Mouse (Mus musculus) heart, postnatal 25 days (tissue): ENCODE data around the gene M1ap. TPM values are rescaled to one million over a fixed set of nuclear protein-coding genes. Genes with fewer than 3 reads are reported as not detected.

ENCODE experiments used
- DNase-seq: peaks from one replicate; pipeline ENCODE4 v3.0.0; 2022; ENCODE audit warnings: low spot score
- intact Hi-C: fragments of 180-260 bp; cut with DNase I; formaldehyde crosslinking; loops from one replicate; pipeline ENCODE4 v1.15.1; 2025
- total RNA-seq, 2 experiments: library from RNA; stranded (reverse); gene quantifications; 2 replicates each; pipeline ENCODE4 v1.2.3; 2021

Gene M1ap
- total RNA-seq, 2 experiments from 2014 or later: 0.17 TPM; not detected in 1

DNA sequence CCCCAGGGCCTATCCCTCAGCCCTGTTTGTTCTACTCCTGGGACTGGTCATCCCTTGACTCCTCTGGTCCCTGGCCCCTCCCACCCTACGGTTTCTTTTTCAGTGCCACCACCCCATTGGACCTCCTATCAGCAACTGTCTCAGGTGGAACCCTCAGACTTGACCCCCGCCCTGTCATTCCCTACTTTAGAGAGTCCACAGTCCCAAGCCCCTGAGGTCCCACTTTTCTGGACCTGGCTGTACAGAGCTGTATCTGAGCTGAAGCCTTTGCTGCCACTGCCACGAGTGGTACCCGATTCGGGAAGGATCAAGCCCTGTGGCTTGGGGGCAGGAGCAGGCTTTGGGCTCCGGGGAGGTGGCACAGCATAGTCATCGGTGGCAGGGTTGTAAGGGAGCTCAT lies 84.4 kb downstream of the M1ap start:
- no peak for DNase-seq
- intact Hi-C loops: no loop called here

DNA sequence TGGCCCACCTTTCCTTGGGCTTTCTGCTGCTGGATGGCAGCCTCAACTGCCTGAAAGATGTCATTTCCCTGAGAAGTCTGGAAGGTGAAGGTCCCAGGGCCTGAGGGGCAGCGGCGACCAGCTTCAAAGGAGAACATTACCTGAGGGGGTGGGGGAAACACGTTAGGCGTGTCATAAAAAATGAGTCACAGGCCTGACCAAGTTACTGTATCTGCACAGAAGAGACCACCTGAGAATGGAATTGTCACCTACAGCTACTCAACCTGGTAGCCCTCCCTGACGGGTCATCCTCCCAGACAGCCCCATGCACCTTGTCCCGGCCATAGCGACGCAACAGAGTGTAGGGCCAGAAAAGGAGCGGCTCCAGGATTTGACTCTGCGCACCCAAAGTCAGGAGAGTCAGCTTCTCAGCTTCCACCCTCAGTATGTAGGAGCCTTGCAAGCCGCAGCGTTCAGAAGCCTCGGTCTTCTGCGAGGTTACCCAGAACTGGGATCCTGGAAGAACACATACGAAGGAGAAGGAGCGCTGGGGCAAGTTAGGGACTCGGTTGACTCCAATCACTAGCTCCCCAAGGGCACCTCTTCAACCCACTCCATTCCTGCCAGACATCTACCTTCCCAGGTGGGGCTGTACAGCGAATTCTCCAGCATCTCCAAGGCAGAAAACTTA lies 85.4 kb downstream of the M1ap start:
- no peak for DNase-seq
- intact Hi-C loops: no loop called here

DNA sequence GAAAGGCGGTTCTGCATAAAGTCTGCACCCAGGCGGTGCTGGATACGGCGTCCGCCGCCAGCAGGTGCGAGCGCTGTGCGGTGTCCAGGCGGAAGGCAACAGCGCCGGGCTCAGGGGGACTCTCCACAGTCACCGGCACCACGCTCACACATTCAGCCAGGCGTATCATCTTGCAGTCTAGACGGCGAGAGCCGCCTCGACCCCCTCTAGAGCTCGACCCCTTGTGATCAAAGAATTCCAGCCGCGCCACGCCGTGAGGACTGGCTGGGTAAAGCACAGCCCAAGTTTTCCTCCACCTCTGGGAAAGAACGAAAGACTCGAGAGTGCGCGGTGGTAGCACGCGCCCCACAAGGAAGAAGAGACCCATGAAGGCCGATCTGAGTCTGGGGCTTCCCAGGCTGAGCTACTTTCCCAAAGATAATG lies 86.1 kb downstream of the M1ap start:
- intact Hi-C loops: no loop called here
- no peak for DNase-seq

DNA sequence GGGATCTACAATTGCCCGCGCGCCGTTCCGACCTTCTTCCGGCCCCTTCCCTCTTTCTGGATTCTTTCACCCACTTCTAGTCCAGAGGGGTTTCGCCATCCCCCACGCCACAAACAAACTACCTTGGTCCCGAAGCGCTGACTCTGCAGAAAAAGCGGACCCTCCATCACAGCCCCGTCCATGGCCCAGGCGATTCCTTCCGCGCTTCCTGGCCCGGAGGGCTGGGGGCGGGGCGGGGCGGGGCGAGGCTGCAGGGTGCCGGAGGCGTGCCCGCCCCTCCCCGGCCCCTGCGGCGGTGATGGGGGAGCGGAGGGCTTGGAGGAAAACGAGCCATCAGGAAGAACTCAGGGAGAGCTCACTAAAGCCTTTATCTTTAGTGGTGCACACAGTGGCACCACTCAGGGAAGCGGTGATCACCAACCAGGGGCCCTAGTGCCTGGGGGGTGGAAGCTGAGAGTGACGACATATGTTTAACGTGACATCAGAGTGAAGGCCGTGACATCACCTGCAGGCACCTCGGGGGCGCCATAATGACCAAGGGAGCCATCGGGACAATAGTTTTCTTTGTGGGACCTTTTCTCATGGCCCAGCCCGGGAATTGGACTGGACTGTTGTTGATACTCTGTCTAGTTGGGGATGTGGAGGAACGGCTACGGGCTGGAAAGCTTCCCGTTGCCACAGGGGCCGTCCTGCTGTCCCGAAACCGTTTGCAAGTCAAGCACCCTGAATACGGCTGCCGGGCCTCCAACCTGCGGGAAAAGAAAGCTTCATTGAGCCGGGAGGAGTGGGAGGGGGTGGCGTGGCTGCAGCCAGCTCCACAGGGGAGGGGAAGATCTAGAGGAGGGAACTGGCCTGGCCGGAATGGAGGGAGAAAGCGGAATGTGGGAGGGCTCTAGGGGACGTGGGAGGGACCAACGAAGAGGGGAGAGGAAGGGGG lies 86.8 kb downstream of the M1ap start, which contains the start of the genes Dok1 and Loxl3:
Gene Dok1 (minus strand): TSS at position 223 of the 937 bp plus-strand sequence.
Gene Loxl3 (plus strand): TSS at position 925 of the 937 bp plus-strand sequence.
- peak; percentile 62 for DNase-seq
- intact Hi-C loops: no loop called here

DNA sequence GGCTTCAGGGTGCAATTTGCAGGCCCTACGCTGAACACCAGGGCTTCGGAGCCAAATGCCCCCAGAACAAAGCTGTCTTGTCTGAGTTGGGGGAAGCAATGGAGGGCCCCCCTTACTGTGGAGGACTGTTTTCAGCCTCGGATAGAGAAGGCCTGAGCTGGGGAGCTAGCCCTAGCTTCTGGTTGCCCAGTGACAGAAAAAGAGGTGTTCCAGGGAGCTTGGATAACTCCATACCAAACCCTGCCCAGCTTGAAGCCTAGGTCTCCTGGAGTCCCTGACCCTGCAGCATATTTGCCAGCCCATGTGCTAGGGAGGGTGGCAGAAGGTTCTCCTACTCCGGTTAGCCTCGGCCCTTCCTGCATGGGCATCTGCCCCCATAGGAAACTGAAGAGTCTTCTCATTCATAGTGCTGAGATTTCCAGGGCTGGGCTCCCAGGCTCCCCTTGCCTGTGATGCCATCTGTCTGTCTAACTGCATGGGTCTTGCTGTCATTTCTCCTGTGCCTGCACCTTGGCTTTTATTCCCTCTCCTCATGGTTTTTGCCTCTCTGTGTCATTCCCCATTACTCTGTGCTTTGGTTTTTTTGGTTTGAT lies 87.9 kb downstream of the M1ap start:
- intact Hi-C loops: no loop called here
- DNase-seq: no peak

DNA sequence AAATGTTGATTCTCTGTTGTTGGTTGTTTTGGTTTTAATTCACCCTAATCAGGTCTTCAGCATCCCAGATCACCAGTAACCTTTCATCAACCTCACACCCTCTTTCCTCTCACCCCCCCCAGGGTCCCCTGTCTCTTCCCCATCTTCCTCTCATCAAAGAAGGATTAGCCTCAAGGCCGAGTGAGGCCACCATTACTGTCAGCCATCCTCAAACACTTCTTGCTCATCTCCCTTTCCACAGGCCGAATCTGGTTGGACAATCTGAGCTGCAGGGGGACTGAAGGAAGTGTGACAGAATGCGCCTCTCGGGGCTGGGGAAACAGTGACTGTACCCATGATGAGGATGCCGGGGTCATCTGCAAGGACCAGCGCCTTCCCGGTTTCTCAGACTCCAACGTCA lies 90.5 kb downstream of the M1ap start:
- intact Hi-C loops: no loop called here
- DNase-seq: no peak

DNA sequence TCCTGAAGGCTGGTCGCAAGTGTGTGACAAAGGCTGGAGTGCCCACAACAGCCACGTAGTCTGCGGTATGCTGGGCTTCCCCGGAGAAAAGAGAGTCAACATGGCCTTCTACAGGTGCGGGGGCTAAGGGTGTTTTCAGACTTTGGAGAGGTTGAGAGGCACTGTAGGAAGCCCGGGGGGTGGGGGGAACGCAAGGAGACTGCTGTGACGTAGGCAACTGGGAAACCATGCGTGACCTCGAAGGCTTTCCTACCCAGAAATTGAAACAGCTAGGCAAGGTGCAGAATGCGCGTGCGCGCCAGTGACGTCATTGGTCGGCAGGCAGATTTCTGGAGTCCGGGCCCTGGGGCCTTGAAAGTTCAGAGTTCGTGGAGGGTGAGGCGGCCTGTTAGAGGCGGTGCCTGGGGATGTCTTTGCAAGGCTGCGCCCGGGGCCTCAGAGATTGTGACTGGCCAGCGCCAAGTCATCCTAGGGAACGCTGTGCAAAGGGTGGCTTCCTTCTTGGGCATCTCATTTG lies 91.9 kb downstream of the M1ap start:
- intact Hi-C loops: no loop called here
- DNase-seq: peak; percentile 81

DNA sequence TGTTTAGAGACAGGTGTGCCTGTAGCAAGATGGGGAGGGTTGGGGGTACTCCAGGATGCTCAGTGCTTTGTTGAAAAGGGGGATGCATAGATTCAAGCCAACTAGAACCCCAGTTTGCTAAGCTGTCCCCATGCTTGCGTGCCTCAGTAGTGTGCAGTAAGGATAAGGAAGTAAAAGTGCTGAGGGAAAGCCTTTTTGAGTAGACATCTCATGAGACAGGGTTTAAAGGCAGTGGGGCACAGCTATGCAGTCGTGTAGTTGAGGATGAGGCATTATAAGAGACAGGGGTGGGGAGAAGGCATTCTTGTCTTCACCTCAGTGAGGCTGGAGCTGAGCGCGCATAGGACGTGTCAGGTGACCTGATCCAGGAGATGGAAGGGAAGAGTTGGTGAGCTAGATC lies 93.9 kb downstream of the M1ap start:
- intact Hi-C loops: no loop called here
- DNase-seq: no peak

DNA sequence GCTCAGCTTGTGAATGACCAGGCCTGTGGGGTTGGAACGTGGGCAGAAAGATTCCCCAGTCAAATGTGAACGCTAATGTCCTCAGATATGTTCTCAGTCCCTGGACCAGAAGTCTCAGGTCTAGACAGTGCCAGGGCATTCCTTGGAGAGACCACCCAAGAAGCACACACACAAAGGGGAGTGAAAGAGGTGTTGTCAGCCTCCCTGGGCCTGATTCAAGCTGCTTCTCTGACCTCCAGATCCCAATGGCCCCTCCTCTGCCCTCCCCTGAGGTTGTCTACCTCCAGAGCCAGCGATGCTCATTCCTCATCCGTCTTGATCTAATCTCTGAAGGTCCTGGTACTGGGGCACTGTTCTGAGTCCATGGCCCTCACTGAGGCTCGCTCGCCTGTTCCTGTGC lies 96.9 kb downstream of the M1ap start:
- DNase-seq: no peak
- intact Hi-C loops: no loop called here

DNA sequence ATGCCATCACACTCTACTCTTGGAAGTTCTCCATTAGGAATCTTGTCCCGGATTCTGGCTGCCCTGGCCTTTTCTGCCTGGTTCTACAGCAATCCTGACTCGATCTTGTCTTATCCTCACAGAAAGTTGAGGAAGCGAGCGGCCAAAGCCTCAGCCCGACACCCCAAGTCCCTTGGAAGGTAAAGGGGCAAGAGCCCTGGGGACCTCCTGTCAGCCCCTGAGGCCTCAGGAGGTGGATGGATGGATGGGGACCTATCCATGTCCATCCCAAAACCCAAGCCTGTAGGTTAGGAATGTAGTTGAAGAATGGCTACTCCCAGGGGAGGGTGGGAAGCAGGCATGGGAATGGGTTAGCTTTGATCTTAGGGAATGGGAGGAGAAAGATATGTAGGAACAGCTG lies 97.3 kb downstream of the M1ap start:
- intact Hi-C loops: no loop called here
- DNase-seq: no peak

DNA sequence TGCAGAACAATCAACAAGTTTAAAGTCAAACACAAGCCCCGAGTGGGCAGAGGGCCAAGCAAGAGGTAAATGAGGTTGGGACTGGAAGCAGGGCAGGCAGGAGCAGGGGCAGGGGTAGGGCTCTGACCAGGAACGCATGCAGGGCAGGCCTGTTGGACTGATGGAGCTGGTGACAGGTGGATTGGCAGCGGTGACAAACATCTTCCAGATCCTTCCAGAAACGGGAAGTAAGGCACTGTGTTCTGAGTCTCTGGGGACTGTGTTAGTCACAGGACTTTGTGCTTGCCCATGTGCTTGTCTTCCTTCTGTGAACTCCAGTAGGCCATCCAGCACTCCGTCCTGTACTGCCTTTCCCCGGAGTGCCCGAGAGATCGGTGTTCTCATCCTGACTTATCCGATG lies 98.0 kb downstream of the M1ap start:
- DNase-seq: no peak
- intact Hi-C loops: no loop called here

DNA sequence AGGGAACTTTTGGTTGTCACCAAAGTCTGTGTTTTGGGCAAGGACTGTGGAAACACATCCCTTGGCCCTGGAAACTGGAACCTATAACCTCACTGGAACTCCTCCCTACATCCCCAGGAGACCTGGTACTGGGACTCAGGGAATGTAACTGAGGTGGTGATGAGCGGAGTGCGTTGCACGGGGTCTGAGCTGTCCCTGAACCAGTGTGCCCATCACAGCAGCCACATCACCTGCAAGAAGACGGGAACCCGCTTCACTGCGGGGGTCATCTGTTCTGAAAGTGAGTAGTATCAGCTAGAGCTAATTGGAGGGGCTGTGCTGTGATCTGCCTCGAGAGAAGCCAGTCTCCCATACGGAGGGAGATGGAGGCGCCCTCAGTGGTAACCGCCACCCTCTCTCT lies 102.7 kb downstream of the M1ap start:
- no peak for DNase-seq
- intact Hi-C loops: no loop called here

DNA sequence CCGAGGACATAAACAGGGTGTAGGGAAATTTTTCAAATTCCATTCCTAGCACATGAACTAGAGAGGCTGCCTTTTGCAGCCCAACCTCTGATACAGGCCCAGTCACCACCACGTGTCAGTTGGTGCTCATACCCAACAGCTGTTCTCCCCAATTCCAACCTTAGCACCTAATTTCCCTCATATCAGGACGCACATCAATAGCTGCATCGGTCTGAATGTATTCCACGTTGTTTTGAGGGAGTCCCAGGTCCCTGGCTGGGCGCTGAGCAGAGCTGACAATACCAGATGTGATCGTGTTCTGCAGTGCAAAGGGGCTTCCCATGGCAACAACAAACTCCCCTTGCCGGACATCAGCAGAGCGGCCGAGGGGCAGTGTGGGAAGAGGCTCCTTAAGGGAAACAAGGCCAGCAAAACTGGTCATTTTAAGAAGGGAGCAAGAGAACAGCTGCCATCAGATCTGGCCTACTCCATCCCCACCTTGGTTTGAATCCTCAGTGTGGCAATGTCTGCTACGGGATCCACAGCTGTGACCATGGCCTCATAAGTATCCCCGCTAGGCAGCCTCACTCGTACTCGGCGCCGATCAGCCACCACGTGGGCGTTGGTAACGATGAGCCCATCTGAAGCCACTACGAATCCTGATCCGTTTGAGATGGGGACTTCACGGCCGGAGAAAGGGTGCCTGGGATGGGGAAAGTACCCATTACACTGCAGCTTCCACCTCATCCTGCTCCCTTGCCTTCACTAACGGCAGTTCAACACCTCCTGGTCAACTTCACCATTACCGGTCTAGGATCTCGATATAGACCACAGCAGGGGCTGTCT lies 106.6 kb downstream of the M1ap start:
- intact Hi-C loops: no loop called here
- no peak for DNase-seq

DNA sequence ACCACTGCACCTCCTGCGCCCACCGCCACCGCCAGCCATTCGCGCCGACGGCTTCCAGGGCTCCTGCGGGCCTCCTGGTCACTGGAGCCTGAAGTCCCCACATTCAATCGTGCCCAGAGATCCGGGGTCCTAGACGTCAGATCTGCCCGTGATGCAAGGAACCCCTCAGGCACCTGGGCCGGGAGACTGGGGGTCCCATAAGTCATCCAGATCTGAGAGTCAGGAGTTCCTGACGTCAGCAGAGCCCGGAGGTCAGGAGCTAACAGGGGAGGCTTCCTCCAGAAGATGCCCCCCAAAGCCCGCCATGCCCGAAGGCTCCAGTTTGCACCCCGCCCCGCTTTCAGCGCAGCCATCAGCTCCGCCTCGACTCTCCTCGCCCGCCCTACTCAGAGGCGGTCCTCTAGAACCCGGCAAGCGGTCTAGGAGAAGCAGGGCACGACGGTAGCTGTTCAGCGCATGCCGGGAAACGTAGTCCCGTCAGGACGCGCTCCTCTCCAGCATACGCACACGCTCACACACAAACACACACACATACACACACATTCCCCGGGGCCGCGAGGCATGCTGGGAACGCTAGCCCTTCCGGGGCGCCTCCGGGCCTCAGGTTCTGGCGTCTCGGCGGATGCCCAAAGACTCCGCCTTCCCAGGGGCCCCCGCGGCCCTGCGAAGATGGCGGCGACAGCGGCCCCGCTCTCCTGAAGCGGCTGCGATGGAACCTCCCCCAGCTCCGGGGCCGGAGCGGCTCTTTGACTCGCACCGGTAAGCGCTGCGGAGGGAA lies 107.6 kb downstream of the M1ap start, which contains the start of gene Aup1:
Gene Aup1 (plus strand): TSS at position 448 of the 778 bp plus-strand sequence.
- peak; percentile 94 for DNase-seq
- intact Hi-C loops: loop anchor here (2.0 kb wide), 2 partner anchors 47 to 57 kb away; partner anchors contain the start of genes Ccdc142 and Gm42688

DNA sequence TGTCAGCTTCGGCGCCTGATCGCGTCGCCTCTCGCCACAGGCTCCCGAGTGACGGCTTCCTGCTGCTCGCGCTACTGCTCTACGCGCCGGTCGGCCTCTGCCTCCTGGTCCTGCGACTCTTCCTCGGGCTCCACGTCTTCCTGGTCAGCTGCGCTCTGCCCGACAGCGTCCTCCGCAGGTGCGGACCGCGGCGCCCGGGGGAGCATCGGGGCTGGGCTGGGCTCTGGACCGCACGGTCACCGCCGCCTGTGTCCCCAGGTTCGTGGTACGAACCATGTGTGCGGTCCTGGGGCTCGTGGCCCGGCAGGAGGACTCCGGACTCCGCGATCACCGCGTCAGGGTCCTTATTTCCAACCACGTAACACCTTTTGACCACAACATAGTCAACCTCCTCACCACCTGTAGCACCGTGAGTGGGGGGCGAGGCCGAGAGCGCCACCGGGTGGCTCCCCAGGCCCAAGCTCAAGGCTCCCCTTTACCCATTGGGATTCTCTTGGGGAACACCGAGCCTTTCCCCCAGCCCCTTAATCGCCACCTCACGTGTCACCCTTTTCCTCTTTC lies 108.2 kb downstream of the M1ap start, which contains the start of gene Htra2:
Gene Htra2 (minus strand): TSS at position 403 of the 561 bp plus-strand sequence.
- intact Hi-C loops: loop anchor here (2.0 kb wide), 2 partner anchors 46 to 58 kb away; partner anchors contain the start of genes Ccdc142 and Gm42688
- no peak for DNase-seq

DNA sequence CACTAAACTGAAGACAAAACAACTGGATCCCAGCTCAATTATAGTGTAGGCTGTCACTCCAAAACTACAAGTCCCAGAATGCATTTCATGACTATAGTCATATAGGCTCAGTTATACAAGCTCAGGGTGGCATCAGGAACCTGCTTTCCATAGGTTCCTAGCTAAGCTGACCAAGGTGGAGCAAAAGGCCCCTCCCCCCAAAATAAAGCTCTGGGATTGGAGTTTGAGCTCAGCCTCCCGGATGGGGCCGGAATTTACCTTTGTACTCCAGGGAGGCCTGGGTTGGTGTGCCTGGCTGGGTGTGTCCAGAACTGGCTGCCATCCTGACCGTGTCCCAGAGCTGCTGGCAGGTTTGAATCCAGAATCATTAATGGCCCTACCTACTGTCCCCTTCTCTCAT lies 111.1 kb downstream of the M1ap start, which contains the start of gene Dqx1:
Gene Dqx1 (plus strand): TSS at position 55 of the 400 bp plus-strand sequence.
- intact Hi-C loops: loop anchor here (2.0 kb wide), 1 partner anchor 15 kb away; no protein-coding TSS in a partner anchor
- no peak for DNase-seq

DNA sequence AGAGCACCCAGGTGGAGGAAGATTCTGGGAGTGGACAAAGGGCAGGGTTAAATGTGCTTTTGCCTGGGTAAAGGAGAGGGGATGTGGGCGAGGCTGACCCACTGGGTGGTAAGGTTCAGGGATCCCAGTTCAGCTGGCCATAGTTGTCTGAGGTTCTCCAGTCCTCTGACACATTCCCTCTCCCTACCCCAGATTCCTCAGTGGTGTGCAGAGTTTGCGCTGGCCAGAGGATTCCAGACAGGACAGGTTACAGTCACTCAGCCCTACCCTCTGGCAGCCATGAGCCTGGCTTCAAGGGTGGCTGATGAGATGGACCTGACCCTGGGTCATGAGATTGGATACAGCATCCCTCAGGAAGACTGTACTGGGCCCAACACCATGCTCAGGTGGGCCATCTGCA lies 112.0 kb downstream of the M1ap start:
- intact Hi-C loops: loop anchor here (2.0 kb wide), 1 partner anchor 14 kb away; no protein-coding TSS in a partner anchor
- DNase-seq: no peak

DNA sequence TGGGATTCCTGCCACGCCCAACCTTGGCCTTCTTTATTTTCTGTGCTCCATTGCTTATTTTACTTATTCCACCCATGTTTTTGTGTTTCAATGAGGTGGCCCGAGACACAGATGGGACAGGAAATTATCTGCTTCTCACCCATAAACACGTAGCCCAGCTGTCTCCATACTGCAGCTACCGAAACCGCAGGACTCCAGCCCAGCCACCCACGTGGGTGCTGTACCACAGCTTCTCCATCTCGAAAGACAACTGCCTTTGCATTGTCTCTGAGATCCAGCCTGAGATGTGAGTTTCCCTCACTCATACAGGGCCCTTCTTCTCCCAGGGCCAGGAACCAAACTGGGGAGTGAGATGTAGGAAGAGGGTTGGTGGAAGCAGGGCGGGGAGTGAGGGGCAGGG lies 119.3 kb downstream of the M1ap start:
- DNase-seq: no peak
- intact Hi-C loops: loop anchor here (2.0 kb wide), 1 partner anchor 75 kb away; no protein-coding TSS in a partner anchor
